Mouse (Mus musculus) frontal cortex, postnatal 36 days (tissue): ENCODE results near the gene Hdgfl2.
A peak's percentile ranks its signal among the peaks of the same experiment; 100 is the strongest.

ENCODE experiments used
- DNase-seq, 2 experiments: peaks; one replicate each; pipeline ENCODE4 v3.0.0; 2022; ENCODE audit warnings: low spot score in 2 of 2

The Hdgfl2 gene

DNA sequence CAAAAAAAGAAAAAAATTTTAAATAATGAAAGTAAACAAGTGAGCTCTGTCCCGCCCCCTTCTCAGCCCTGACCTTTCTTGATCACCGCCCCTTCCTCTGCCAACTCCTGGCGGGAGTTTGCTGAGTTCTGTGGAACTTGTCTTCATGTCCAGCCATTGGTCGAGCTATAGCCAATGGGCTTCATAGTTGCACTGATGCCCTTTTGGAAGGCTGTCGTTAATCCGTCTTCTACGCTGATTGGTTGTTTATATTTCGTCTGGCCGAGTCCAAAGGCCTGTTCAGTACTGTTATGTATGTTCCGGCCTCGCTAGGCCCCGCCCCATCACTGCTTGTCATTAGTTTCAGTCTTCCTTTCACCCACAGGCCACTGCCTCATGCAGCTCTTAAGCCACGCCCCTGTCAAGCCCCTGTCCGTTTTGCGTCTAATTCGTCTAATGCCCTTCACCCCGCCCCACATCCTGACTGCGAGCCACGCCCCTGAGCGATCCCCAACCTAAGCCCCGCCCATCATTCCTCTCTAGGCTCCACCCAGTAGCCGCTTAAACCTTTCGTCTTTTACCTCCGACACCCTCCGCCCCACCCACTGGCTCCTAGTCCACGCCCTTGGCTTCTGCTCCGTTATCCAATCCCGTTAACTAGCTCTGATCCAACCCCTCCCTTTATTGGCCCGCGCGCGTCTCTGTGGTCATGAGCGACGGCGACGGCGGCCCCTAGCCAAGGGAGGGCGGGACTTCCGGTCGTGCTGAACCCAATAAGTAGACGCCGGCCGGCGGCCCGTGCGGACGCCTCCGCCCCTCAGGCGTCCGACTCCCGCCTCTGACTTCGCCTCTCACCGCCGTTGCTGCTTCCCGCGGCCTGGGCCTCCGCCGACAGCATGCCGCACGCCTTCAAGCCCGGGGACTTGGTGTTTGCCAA is at the start of gene Hdgfl2:
TSS of gene Hdgfl2 (plus strand) at position 755 of the 916 bp plus-strand sequence.
- DNase-seq = peak; percentile 99

DNA sequence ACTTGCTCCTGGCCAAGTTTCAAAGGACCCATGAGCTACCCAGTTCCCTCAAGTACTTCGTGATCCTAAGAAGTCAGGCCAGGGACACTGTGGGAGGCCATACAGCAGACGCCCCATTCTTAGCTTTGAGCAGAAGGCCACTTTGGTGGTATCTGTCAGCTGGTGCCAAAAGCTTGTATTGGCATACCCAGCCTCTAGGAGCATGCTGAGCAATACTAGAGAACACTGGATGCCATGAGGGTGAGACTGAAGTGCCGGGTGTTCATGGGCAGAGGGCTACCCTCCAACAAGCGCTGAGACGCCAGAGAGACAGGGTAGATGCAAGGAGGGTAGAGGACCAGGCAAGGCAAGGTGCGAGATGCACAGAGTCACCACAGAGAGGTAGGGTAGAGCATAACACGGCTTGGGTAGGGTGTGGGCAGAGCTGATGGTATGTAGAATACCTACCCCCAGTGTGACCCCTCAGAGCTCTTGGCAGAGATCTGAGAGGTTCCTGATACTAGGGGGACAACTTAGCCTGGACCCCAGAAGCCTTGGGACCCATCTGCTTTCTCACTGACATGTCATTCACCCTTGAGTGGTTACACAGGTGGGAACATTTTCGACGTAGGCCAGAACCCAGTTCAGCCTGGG is 49.1 kb upstream of the Hdgfl2 start:
- DNase-seq = no peak

DNA sequence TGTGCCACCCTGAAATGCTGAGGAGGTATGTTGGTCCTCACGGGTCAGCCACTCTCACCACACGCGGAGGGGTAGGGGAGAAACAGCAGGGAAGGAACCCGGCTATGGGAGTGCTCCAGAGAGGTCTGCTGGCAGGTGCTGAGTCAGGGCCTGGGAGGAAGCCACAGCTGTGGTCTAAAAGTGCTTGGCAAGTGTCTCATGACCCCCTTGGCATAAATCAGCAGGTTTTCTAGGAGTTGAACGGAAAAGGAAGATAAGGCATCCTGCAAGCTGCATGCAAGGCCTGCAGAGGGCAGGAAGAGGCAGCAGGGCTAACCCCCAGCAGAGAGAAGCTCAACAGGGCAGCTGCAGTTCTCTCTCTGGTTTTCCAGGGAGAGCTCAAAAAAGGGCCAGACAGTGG is 48.5 kb upstream of the Hdgfl2 start:
- no peak for DNase-seq

DNA sequence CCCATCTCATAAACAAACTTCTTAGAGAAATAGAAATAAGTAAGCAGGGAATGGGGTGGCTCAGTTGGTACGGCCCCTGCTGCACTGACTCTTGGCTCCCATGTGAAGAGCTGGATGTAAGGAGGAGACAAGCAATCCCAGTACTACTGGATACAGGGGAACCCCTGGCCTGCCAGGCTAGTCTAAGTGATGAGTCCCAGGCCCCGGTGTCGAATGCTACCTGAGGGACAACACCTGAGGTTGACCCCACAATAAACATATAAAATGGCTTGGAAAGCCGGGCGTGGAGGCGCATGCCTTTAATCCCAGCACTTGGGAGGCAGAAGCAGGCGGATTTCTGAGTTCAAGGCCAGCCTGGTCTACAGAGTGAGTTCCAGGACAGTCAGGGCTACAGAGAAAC is 48.0 kb upstream of the Hdgfl2 start:
- DNase-seq = no peak

DNA sequence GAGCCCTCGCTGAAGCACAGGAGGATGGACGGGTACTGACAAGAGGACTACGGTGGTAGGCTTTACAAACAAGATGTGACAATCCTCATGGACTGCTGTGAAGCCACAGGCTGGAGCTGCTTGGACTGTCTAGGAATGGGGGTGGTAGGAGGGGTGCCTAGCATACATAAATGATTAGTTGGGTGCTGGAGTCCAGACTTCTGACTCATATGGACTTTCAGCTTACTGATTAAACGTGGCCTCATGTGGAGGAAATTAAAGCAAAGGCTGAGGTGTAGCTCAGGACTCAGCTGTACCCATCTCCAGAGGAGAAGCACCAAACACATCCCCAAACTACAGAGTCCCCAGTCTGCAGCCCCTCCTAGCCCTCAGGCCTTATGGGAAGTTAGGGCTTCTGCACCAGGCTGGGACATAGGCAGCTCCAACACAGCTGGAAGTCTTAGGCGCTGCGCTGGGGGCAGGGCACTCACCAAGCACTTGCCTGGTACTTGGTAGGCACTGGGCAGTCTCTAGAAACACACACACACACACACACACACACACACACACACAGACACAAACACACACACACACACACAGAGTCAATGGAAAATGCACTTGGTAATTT is 47.2 kb upstream of the Hdgfl2 start:
- DNase-seq = no peak

DNA sequence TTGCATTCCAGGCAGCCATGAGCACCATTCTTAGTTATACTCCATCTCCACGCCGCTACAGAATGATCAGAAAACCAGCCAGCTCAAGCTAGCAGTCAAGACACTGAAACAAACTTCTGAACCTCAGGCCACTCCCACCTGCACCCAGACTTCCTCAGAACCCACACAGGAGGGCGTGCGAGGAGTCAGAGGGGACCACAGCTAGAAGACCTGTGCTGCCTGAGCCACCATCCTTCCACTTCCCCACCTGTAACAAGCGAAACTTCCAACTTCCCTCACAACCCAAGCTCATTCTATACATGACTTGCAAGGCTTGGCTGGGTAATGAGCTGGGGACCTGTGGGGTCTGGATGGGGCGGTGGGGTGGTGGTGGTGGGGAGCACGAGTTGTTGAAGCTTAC is 46.6 kb upstream of the Hdgfl2 start:
- no peak for DNase-seq

DNA sequence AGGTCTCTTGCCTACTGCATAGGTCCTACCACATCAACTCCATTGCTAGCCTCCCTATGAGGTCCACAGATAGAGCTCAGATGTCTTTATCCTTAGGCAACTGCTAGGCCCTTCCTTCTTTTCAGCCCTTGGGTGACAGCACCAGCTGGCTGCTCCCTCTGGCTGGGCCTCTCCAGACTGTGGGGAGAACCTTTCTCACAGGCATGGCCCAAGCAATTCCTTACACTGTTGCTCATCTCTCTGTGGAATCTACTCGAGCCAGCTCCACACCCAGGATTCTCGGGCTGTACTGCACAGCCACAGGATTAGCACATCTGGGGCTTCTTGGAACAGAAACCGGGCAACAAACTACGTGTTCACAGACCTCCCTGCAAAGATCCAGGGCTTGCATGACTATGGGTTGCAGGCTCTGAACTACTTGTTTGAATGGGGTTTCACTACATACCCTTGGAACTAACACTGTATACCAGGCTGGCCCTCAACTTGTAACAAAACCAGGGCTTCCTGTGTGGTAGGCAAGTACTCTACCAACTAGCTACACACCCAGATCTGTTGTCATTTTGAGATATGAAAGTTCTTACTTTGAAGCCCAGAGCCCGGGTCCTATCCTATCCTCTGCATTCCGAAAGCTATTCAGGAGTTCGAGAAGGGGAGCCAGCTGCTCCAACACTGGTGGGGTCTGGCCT is 45.3 kb upstream of the Hdgfl2 start:
- DNase-seq = no peak

DNA sequence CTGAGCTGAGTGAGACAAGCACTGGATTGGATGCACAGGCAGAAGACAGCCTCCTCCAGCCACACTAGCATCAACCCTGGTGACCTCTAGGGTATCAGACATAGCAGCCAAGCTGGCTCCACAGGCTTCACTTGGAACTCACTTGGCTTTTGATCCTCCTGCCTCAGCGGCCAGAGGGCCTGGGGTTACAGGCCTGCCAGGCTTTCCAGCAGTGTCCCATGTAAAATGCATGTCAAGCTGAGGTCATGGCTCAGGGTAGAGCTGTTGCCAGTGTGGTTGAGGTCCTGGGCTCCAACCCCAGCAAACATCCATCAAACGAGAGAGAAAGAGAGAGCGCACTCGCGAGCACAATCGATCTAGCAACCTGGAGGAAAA is 44.7 kb upstream of the Hdgfl2 start:
- DNase-seq = no peak

DNA sequence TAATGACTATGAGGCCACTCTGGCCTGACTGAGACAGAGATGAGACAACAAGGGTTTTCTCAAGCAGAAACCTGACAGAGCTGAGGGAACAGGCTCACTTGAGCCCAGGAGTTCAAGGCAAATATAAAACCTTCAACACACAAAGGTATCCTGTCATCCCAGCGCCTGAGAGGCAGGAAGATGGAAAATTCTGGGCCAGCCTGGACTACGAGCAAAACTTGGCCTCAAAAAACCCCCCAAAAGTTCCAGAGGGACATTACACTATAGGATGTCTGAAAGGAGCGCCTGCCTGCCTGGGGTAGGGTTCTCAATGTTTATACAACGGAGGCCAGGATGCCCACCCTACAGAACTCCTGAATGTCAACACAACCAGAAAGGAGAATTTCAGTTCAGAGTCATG is 44.2 kb upstream of the Hdgfl2 start:
- no peak for DNase-seq

DNA sequence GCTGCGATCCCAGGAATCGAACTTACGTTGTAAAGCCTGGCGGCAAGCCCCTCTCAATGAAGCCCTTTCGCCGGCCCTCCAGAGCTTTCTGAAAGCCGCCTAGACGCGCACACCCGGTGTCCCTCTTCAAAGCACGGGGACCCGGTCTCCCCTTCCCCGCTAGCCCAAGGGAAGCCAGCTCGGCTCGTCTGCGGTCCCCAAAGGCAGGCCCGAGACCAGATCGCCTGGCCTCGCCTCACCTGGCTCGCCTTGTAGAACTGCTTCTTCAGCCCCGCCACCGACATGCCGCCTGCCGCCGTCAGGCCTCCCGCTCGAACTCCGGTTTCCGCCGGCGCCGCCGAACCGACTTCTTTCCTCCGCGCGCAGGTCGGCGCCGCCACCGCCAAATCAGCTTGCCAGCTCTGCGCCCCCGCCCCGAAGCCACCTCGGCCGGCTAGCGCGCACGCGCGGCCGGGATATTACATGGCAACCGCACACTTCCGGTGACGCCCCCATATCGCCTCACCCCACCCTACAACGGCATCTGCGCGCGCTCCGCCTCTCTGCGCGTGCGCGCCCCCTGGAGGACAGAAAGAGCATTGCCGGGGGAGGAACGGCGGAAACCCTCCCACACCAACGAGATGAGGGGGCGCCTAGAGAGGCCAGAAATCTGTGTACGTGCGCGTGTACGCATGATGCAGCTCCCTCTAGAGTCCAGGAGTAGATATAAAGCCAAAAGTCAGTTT is 43.1 kb upstream of the Hdgfl2 start, which contains the start of gene Sh3gl1:
TSS of gene Sh3gl1 (minus strand) at position 460 of the 725 bp plus-strand sequence.
- peak; percentile 99 to 100 for DNase-seq

DNA sequence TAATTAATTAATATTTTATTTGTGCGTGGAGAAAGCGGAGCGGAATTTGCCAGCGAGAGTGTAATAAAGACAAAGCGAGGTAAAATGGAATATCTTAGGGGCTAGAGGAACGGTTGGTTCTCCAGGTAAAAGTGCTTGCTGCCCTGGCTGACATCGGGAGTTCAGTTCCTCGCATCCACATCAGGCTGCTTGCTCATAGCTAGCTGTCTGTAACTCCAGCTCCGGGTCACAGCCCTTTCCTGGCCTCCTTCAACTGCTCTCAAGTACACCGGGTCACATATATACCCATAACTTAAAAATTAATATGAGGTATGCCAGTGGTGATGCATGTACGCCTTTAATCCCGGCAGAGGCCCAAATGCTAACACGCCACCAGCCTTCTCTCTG is 42.5 kb upstream of the Hdgfl2 start:
- DNase-seq = no peak

DNA sequence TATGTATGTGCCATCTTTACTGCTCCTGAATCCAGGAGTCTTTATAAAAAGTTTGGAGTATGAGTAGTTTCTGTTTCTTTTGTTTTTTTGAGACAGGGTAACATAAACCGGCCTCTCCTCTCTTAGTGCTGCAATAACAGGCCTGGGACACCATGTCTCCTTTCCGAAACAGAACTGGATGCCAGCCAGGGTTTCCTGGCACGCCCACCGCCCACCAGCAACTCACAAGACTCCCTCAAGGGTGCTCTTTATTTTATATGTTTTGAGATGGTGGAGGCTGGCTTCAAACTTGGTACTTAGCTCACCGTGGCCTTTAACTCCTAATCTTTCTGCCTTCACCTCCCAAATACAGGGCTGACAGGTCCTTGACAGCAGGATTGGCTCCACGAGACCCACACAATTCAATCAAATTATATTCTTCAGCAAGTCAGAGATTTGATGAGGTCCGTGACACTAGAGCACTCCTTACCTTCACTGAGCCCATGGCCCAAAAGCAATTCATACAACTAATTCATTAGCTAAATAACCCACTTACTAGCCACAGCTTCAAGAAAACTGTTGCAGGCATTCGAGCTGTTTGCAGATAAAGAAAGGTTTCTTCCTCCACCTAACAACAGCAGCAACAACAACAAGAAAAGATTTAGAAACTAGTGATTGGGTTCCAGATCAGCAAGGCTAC is 40.7 kb upstream of the Hdgfl2 start:
- no peak for DNase-seq

DNA sequence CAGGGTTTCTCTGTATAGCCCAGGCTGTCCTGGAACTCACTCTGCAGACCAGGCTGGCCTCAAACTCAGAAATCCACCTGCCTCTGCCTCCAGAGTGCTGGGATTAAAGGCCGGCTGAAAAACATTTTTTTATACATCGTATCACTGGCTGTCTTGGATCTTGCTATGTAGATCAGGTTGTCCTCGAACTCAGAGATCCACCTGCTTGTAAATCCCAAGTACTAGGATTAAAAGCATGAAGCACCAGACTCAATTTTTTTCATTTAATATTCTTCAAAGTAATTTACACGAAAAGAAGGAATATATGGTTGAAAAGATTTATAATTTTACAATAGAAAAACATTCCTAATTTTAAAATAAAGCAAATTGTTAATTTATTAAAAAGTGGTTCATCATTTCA is 40.1 kb upstream of the Hdgfl2 start:
- no peak for DNase-seq

DNA sequence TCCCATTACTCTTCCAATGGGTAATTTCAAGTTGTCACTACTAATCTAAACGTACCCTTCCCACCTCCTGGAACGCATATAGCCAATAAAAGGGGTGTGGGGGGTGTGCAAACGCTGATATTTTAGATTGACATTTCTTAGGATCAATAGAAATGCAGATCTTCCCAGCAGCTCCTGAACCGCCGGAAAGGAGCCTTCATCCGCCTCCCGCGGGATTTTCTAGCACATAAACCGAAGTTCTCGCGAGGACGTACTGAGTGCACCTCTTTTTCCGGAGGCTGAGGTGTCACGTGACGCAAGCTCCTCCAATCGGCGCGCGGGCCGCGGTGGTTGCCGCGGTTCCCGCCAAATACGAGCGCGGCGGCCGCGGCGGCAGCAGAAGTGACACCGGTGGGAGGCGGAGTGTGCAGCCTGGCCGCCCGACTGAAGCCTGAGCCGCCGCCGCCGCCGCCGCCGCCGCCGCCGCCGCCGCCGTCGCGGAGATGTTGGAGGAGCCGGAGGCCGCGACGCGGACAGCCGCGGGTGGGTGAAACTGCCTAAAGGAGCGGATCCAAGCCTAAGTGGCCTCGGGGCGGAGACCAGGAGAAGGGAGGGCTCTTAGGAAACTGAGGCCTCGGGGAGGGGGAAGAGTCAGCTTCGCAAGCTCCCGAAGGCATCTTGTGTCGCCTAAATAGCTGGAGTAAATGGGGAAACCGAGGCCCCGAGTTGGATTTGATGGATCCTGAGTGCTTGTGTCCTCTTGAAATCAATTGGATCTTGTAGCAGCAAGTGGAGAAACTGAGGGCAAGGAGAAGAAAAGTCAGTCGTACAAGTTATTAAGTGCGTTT is 39.2 kb upstream of the Hdgfl2 start, which contains the start of gene Chaf1a:
TSS of gene Chaf1a (plus strand) at position 410 of the 827 bp plus-strand sequence.
- peak; percentile 92 to 98 for DNase-seq

DNA sequence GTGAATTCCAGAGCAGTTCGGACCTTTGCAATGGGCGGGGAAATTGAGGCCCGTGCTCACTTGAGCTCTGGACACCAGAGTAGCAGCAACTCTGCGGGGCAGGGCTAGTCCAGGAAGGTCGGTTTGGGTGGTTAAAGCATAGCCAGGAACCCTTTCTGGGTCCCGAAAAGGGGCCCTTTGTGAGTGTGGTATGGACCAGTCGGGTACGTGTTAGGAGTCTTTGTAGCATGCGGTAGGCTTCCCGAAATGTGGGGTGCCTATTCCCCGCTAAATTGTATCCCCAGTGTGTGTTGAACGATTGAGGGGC is 38.6 kb upstream of the Hdgfl2 start:
- no peak for DNase-seq

DNA sequence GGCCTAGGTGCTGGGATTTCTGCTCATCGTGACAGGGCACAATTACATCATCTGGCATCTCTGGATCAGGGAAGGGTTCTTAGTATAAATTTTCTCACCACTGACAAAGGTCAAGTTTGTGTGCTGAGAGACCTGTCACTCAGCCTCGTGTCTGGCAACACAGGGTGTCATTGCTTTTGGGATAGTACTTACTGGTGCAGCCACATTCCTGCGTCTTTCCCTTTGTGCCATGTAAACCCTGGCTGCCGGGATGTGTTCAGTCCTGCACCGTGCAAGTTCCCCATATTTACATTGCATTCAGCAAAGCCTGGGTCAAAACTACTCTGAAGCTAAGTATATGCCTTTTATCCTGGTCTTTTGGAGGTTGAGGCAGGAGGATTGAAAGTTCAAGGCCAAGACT is 28.1 kb upstream of the Hdgfl2 start:
- DNase-seq = no peak

DNA sequence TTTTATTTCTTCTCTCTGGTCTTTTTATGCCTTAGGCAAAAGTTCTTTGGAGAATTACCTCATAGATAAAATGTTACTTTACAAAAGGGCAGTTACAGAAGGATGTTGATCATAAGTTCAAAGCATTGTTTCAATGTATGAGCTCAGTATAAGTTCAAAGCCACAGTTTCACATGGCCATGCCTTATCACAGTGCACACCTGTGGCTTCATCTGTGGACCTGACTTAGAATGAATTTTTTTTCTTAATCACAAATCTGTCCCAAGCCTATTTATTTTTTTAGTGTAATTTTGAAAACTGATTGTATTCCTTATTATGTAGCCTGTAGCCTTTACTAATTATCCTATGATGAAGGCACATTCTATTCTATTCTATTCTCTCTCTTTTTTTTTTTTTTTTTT is 24.5 kb upstream of the Hdgfl2 start:
- no peak for DNase-seq

DNA sequence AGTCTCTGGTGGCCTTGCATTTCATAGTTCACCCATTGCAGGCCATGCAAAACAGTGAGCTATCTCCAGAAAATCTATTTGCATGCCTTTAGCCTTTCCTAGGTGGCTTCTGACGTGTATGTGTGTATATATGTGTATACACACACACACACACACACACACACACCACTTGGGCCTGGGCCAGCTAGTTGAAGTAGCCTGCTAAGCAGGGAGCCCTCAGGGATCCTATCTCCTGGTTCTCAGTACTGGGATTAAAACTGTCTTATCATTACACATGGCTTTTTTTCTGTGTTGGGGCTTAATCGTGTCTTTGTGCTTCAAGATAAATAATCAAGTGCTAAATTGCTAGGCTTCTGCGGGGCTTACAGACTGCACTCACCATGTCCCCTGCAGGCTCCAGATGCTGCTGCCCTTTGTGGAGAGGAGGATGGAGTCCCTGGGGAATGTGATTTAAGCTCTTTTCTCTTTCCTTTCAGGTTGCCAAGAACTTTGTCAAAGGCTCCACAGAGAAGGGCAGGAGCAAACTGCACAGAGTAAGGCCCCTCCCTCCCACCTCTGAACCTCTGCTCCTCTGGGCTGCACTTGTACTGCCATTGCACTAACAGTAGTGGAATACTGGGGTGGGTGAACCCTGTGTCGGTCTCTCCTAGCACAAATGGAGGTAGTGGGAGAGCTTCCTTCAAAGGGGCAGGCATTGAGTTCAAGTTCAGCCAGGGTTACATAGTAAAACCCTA is 23.3 kb upstream of the Hdgfl2 start:
- no peak for DNase-seq

DNA sequence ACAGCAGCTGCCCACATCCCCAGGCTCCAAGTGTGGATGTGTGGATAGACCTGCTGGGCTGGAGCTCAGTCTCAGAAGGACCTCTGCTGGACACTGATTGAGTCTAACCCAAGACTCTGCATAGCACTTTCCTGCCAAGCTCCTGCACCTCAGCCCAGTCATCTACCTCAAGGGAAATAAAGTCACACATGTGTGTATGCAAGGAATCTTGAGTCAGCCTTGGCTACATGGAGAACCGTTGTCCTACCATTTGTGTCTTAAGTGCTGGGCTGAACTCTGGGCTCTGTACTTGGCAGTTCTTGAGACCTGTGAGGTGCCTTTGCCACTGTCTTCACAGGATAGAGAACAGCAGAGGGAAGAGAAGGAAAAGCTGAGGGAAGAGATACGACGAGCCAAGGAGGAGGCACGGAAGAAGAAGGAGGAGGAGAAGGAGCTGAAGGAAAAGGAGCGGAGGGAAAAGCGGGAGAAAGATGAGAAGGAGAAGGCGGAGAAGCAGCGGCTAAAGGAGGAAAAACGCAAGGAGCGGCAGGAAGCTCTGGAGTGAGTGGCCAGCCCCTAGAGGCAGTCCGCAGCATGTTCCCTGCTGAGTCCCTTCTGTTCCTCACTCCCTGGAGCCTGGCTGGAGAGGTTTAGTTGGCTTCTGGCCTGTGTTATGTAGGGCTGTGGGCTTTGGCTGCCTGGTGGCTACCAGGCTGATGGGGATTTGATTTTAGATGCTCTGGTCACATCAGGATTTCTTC is 21.9 kb upstream of the Hdgfl2 start:
- no peak for DNase-seq
